Mouse (Mus musculus): Measurements from ENCODE around the gene Nacc1. TPM values are rescaled to one million over a fixed set of nuclear protein-coding genes. Genes with fewer than 3 reads are reported as not detected.

Gene Nacc1
- polyA plus RNA-seq, 1 experiment from 2014 or later = 17.4 TPM

DNA sequence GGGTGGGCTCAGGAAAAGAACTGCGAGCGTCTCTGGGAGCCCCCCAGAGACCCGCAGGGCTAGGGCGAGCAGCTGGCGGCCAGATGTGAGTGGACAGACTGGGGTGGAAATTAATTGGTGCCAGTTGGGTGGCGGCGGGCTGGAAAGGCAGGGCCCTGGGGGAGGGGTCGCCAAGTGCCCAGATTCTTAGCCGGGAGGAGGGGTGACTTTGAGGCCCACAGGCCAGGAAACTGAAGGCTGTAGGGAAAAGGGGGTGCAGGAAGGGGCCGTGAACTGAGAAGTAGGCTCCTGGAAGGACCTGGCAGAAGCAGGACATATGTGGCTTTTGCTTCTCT lies 31.5 kb downstream of the Nacc1 start:
- H3K4me2 ChIP-seq (ENCODE audit: low read length) = peak overlapping the region; percentile 86
- H3K4me3 ChIP-seq (ENCODE audit: control insufficient read depth in 1 of 2, insufficient read depth in 1 of 2, low read depth in 1 of 2, low read length in 2 of 2) = peak overlapping the region; percentile 46 to 54
- H3K27ac ChIP-seq (replicated peaks in 1 of 2; ENCODE audit: control insufficient read depth in 1 of 2, insufficient read depth in 1 of 2, low read depth in 2 of 2, low read length in 2 of 2) = peak overlapping the region; percentile 98 to 99
- no peaks in the 10 kb centered on the region for H3K9me3 ChIP-seq (ENCODE audit: control insufficient read depth, low read length)
- peak overlapping the region; percentile 83 for H3K9ac ChIP-seq (ENCODE audit: low read length)
- no peaks in the 10 kb centered on the region for H3K27me3 ChIP-seq (ENCODE audit: control insufficient read depth, insufficient read depth, low read length)
- H3K36me3 ChIP-seq (ENCODE audit: control insufficient read depth, insufficient read depth, low read length) = no peaks in the 10 kb centered on the region
- peaks cover 26 to 53% of the 10 kb centered on the region in 2 experiments for H3K4me1 ChIP-seq (ENCODE audit: control insufficient read depth in 2 of 2, insufficient read depth in 2 of 2, low read length in 2 of 2)
- WGBS = 4% methylated on average over 10 of the region's 10 CpGs
- no peak for ATAC-seq (ENCODE audit: insufficient number of reproducible peaks, insufficient read depth, low FRiP score, low read depth)

DNA sequence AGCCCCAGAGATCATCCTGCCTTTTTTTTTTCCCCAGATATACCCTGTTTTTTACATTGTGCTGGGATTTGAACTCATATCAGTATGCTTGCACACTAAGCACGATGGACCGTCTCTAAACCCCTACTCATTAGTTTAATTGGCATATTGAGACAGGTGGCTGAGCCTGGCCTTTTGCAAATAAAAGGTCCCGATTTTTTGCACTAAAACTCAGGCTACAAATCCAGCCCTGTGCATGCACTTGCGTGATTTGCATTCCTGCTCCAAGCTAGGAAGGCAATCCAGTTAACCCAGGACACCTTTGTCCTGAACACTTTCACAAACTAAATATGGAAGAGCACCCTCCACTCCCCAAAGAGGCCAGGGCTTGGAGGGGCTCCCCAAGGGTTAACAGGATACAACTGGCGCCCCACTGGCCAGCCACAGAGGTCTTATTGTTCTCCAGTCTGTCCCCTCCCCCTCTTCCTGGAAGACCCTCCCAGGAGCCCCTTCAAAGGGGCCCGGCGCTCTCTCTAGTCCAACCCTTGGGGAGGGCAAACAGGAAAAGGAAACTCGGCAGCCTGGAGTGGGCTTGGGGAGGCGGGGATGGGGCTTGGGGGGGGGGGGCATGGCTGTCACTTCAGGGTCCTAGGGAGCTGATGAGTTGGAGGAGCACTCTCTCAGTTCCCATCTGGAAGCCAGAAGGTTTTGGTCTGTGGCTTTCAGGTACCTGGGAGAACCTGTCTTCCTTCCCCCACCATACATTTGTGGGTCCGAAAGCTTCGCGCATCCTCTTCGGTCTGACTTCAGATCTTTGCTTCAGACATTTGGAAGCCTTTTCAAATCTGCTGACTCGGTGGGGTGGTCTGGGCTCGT lies 32.1 kb downstream of the Nacc1 start:
- Histone ChIP-seq H3K27ac (replicated peaks in 1 of 2; ENCODE audit: control insufficient read depth in 1 of 2, insufficient read depth in 1 of 2, low read depth in 2 of 2, low read length in 2 of 2) (peak overlapping the region; percentile 98 to 99), H3K27me3 (ENCODE audit: control insufficient read depth, insufficient read depth, low read length) (no peaks in the 10 kb centered on the region), H3K4me2 (ENCODE audit: low read length) (peak overlapping the region; percentile 86), H3K9ac (ENCODE audit: low read length) (peak overlapping the region; percentile 83), H3K36me3 (ENCODE audit: control insufficient read depth, insufficient read depth, low read length) (no peaks in the 10 kb centered on the region), H3K4me3 (ENCODE audit: control insufficient read depth in 1 of 2, insufficient read depth in 1 of 2, low read depth in 1 of 2, low read length in 2 of 2) (peak overlapping the region; percentile 46 to 54), H3K9me3 (ENCODE audit: control insufficient read depth, low read length) (no peaks in the 10 kb centered on the region), H3K4me1 (ENCODE audit: control insufficient read depth in 2 of 2, insufficient read depth in 2 of 2, low read length in 2 of 2) (peaks cover 26 to 47% of the 10 kb centered on the region in 2 experiments)
- peak; percentile 67 for ATAC-seq (ENCODE audit: insufficient number of reproducible peaks, insufficient read depth, low FRiP score, low read depth)
- 8% methylated on average over 14 of the region's 15 CpGs for WGBS

DNA sequence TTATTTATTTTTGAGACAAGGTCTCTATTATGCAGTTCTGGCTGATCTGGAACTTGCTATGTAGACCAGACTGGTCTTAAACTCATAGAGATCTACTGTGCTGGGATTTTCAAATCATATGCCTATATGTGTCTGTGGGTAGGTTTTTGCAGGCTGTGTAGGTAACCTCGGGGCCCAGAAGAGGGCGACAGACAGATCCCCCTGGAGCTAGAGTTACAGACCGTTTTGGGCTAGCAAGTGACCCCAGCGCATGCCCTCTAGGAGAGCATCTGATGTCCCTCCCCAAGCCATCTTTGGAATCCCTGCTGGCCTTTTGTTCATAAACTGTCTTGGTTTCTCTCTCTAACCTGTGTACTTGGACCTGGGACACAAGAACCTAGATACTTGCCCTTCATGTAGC lies 33.1 kb downstream of the Nacc1 start:
- Histone ChIP-seq H3K9me3 (ENCODE audit: control insufficient read depth, low read length) (no peaks in the 10 kb centered on the region), H3K4me3 (ENCODE audit: control insufficient read depth in 1 of 2, insufficient read depth in 1 of 2, low read depth in 1 of 2, low read length in 2 of 2) (no peak overlapping the region), H3K27ac (replicated peaks in 1 of 2; ENCODE audit: control insufficient read depth in 1 of 2, insufficient read depth in 1 of 2, low read depth in 2 of 2, low read length in 2 of 2) (peak overlapping the region; percentile 69 to 98), H3K36me3 (ENCODE audit: control insufficient read depth, insufficient read depth, low read length) (no peaks in the 10 kb centered on the region), H3K9ac (ENCODE audit: low read length) (no peak overlapping the region), H3K4me2 (ENCODE audit: low read length) (0 out of 2 replicates have a peak overlapping the region, but pooled peaks have one; percentile 86), H3K27me3 (ENCODE audit: control insufficient read depth, insufficient read depth, low read length) (no peaks in the 10 kb centered on the region), H3K4me1 (ENCODE audit: control insufficient read depth in 2 of 2, insufficient read depth in 2 of 2, low read length in 2 of 2) (peaks cover 21 to 41% of the 10 kb centered on the region in 2 experiments)
- WGBS = 45% methylated on average over 4 of the region's 4 CpGs
- no peak for ATAC-seq (ENCODE audit: insufficient number of reproducible peaks, insufficient read depth, low FRiP score, low read depth)

- H3K4me2 ChIP-seq (ENCODE audit: low read length) = no peak overlapping the region
- H3K9me3 ChIP-seq (ENCODE audit: control insufficient read depth, low read length) = no peaks in the 10 kb centered on the region
- H3K36me3 ChIP-seq (ENCODE audit: control insufficient read depth, insufficient read depth, low read length) = no peaks in the 10 kb centered on the region
- H3K4me1 ChIP-seq (ENCODE audit: control insufficient read depth in 2 of 2, insufficient read depth in 2 of 2, low read length in 2 of 2) = peaks cover 21 to 33% of the 10 kb centered on the region in 2 experiments
- H3K27me3 ChIP-seq (ENCODE audit: control insufficient read depth, insufficient read depth, low read length) = no peaks in the 10 kb centered on the region
- H3K4me3 ChIP-seq (ENCODE audit: control insufficient read depth in 1 of 2, insufficient read depth in 1 of 2, low read depth in 1 of 2, low read length in 2 of 2) = no peak overlapping the region
- WGBS = 48% methylated on average over 9 of the region's 9 CpGs
- H3K27ac ChIP-seq (replicated peaks in 1 of 2; ENCODE audit: control insufficient read depth in 1 of 2, insufficient read depth in 1 of 2, low read depth in 2 of 2, low read length in 2 of 2) = peak overlapping the region in 1 of 2 experiments; percentile 29; a peak in 2 of 4 replicates
- H3K9ac ChIP-seq (ENCODE audit: low read length) = no peak overlapping the region; the same call in 1 of the 2 replicates
- no peak for ATAC-seq (ENCODE audit: insufficient number of reproducible peaks, insufficient read depth, low FRiP score, low read depth)
Measured at GRCm38 (mm10) chr8:84653092-84653631, 34.5 kb downstream of the Nacc1 start.

GRCm38 (mm10) chr8:84650213-84650612 lies 37.4 kb downstream of the Nacc1 start:
- Histone ChIP-seq H3K9me3 (ENCODE audit: control insufficient read depth, low read length) (no peaks in the 10 kb centered on the region), H3K27me3 (ENCODE audit: control insufficient read depth, insufficient read depth, low read length) (no peaks in the 10 kb centered on the region), H3K4me2 (ENCODE audit: low read length) (no peak overlapping the region), H3K27ac (replicated peaks in 1 of 2; ENCODE audit: control insufficient read depth in 1 of 2, insufficient read depth in 1 of 2, low read depth in 2 of 2, low read length in 2 of 2) (no peak overlapping the region), H3K4me1 (ENCODE audit: control insufficient read depth in 2 of 2, insufficient read depth in 2 of 2, low read length in 2 of 2) (peaks cover 10 to 15% of the 10 kb centered on the region in 2 experiments), H3K4me3 (ENCODE audit: control insufficient read depth in 1 of 2, insufficient read depth in 1 of 2, low read depth in 1 of 2, low read length in 2 of 2) (no peak overlapping the region), H3K9ac (ENCODE audit: low read length) (no peak overlapping the region), H3K36me3 (ENCODE audit: control insufficient read depth, insufficient read depth, low read length) (no peaks in the 10 kb centered on the region)
- WGBS = 35% methylated on average over 3 of the region's 3 CpGs
- ATAC-seq (ENCODE audit: insufficient number of reproducible peaks, insufficient read depth, low FRiP score, low read depth) = no peak

- 2% methylated on average over 14 of the region's 14 CpGs for WGBS
Measured at GRCm38 (mm10) chr8:84647461-84647901, 40.2 kb downstream of the Nacc1 start.

GRCm38 (mm10) chr8:84646800-84647199 lies 40.9 kb downstream of the Nacc1 start:
- Histone ChIP-seq H3K4me2 (ENCODE audit: low read length) (peak overlapping the region; percentile 62), H3K9ac (ENCODE audit: low read length) (no peak overlapping the region), H3K27ac (replicated peaks in 1 of 2; ENCODE audit: control insufficient read depth in 1 of 2, insufficient read depth in 1 of 2, low read depth in 2 of 2, low read length in 2 of 2) (peak overlapping the region in 1 of 2 experiments; percentile 20; a peak in 2 of 4 replicates), H3K4me1 (ENCODE audit: control insufficient read depth in 2 of 2, insufficient read depth in 2 of 2, low read length in 2 of 2) (peaks cover 6 to 8% of the 10 kb centered on the region in 2 experiments; a peak in 2 of 4 replicates), H3K27me3 (ENCODE audit: control insufficient read depth, insufficient read depth, low read length) (no peaks in the 10 kb centered on the region), H3K9me3 (ENCODE audit: control insufficient read depth, low read length) (no peaks in the 10 kb centered on the region), H3K4me3 (ENCODE audit: control insufficient read depth in 1 of 2, insufficient read depth in 1 of 2, low read depth in 1 of 2, low read length in 2 of 2) (no peak overlapping the region), H3K36me3 (ENCODE audit: control insufficient read depth, insufficient read depth, low read length) (no peaks in the 10 kb centered on the region)
- WGBS = 51% methylated on average over 6 of the region's 6 CpGs
- ATAC-seq (ENCODE audit: insufficient number of reproducible peaks, insufficient read depth, low FRiP score, low read depth) = no peak

More at GRCm38 (mm10) chr8:84647461-84647901, 40.2 kb downstream of the Nacc1 start:
- H3K4me1 ChIP-seq (ENCODE audit: control insufficient read depth in 2 of 2, insufficient read depth in 2 of 2, low read length in 2 of 2) = peaks cover 6 to 8% of the 10 kb centered on the region in 2 experiments; a peak in 2 of 4 replicates
- H3K27ac ChIP-seq (replicated peaks in 1 of 2; ENCODE audit: control insufficient read depth in 1 of 2, insufficient read depth in 1 of 2, low read depth in 2 of 2, low read length in 2 of 2) = peak overlapping the region; percentile 20 to 34; a peak in 3 of 4 replicates
- H3K4me3 ChIP-seq (ENCODE audit: control insufficient read depth in 1 of 2, insufficient read depth in 1 of 2, low read depth in 1 of 2, low read length in 2 of 2) = peak overlapping the region; percentile 5 to 17; a peak in 3 of 4 replicates
- peak overlapping the region; percentile 62 for H3K4me2 ChIP-seq (ENCODE audit: low read length)
- 0 out of 2 replicates have a peak, but pooled peaks have one; percentile 34 for ATAC-seq (ENCODE audit: insufficient number of reproducible peaks, insufficient read depth, low FRiP score, low read depth)
- H3K9me3 ChIP-seq (ENCODE audit: control insufficient read depth, low read length) = no peaks in the 10 kb centered on the region
- no peaks in the 10 kb centered on the region for H3K36me3 ChIP-seq (ENCODE audit: control insufficient read depth, insufficient read depth, low read length)
- H3K9ac ChIP-seq (ENCODE audit: low read length) = 0 out of 2 replicates have a peak overlapping the region, but pooled peaks have one; percentile 35
- no peaks in the 10 kb centered on the region for H3K27me3 ChIP-seq (ENCODE audit: control insufficient read depth, insufficient read depth, low read length)

Measured in heart, embryonic 14.5 days (tissue).